Mouse (Mus musculus): ENCODE data around the gene Sqstm1.
A peak's percentile ranks its signal among the peaks of the same experiment; 100 is the strongest.

Sqstm1 gene

DNA sequence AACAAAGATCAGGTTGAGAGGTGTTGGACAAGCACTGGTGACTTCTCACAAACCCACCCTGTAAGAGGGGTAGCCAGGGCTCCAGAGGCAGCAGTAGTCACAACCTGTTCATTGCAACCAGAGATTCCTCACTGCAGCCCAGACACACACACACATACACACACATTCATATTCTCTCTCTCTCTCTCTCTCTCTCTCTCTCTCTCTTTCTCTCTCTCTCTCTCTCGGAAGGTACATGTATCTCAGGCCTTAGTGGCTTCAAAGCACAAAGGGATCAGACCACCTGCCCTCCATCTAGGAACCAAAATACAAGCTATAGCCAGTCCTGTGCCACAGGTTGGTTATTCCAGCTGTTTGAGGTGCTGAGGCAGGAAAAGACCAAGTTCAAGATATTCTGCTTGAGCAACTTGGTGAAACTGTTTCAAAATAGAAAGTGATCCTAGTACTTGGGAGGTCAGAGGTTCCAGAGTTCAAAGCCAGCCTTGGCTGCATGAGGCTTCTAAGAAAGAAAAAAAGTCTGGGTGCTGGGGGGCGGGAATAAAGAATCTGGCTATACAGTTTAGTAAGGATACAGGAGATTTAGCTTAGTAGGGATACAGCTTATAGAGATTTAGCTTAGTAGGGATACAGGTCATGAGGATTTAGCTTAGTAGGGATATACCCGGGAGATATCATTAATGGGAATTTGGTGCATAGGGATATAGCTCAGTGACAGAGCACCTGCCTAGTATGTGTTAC lies 864 bp upstream of the Sqstm1 start:
- no peak for DNase-seq (ENCODE audit: low spot score)

DNA sequence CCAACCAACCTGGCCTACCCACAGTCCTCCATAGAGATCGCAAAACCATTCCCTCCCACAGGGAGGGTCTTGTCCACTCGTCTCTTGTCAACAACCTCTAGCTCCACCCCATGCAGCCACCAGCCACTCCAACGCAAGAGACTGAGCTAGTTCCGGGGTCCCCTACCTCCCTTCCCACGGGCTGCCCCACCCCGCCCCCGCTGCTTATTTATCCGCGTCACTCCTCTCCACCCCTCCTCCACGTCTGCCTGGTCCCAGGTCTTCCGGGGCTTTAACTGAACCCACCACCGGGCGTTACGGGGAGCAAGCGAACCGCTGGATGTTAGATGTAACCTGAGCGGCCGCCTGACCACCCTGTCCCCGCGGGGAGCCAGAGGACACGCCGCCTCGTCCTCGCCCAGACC lies 524 bp downstream of the Sqstm1 start:
- peak; percentile 82 for DNase-seq (ENCODE audit: low spot score)

DNA sequence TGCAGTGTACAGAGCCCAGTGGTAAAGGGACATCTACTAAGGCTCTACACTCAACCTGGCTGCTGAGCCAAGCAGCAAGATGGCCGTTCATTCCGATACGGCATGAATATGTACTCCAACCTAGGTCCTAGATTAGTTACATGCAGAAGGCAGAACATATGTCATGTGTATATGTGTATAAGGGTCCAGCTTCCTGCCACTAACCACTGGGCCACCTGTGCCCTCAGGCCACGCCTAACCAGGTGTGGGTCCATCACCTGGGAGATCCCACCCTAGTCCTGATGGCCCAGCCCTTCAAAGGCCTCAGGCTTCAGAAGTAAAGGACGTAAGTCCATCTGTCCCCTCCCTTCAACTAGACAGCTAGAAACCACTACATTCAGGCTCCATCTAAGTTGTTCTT lies 2.6 kb downstream of the Sqstm1 start:
- no peak for DNase-seq (ENCODE audit: low spot score)

DNA sequence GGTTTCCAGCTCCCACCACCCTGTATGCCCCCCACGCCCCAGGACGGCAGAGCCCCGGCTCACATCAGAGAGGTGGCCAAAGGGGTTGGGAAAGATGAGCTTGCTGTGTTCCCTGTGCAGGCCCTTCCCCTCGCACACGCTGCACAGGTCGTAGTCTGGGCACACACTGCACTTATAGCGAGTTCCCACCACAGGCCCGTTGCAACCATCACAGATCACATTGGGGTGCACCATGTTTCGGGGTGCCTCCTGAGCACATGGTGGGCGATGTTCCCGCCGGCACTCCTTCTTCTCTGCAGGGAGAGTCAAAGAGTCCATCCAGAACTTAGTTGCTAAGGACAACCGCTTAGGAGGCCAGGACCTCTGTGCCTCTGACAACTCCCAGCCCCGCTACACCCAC lies 3.3 kb downstream of the Sqstm1 start:
- DNase-seq (ENCODE audit: low spot score), result no peak

DNA sequence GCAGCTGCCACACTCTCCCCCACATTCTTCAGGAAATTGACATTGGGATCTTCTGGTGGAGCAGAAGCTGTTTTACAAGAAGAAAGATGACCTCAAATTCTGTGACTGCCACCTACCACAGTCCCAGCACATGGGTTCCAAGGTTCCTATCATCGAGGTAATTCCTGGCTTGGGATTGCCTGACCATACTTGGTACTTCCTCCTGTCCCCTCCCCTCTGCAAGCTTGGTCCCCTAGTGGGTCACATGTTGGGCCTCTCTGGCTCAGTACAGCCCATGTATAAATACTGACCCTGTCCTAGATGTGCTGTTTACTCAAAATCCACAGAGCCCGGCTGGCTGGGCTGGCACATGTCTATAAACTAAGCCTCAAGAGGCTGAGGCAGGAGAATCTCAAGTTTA lies 4.6 kb downstream of the Sqstm1 start:
- no peak for DNase-seq (ENCODE audit: low spot score)

DNA sequence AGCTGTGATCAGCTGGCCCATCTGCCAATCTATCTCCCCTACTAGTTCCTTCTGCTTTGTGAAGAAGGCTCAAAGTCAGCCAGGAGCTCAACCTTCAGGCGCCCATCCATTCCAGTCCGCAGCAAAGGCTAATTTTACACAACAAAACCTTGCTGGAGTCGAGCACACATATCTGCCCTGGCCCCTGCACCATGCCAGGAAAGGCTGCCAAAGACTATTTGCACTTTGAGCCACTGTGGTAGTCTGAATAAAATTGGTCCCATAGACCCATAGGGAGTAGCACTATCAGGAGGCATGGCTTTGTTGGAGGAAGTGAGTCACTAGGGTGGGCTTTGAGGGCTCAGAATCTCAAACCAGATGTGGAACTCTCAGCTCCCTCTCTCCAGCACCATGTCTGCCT lies 5.2 kb downstream of the Sqstm1 start:
- no peak for DNase-seq (ENCODE audit: low spot score)

DNA sequence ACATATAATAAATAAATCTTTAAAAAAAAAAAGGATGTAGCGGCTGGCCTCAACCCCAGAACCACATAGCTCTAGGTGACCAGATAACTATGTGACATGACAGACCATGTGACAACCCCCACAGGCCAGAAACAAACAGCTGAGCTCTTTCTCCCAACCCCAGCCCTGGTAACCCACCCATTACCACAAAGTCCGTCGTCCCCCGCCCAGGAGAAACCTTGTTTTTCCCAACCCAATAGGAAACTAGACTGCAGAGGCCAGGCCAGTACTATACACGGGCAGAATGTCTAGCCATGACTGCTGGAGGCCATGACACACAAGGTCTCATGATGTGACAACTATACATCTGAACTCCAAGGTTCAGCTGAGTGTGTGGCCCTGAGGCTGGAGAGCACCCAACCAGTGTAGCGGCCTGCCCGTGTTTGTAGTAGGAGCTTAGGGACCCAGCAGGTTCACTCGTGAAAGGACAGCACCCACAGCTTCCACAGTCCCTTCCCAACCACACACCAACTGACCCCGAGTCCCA lies 7.3 kb downstream of the Sqstm1 start:
- DNase-seq (ENCODE audit: low spot score), result no peak

DNA sequence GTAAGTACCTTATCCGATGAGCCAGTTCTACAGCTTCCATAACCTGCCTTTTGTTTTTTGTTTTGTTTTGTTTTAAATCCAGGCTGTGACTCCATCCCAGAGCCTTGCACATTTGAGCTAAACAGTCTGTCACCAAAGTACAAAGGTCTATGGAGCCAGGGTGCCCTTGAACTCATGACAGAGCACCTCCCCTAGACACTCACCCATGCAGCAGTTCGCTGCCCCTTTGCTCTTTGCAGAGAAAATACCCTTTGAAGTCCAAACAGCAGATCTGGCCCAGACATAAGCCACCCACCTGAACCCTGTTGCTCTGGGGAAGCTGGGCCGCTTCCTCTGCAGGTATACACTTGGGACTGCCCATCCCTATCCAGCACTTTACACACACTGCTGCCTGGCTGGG lies 9.0 kb downstream of the Sqstm1 start:
- no peak for DNase-seq (ENCODE audit: low spot score)

DNA sequence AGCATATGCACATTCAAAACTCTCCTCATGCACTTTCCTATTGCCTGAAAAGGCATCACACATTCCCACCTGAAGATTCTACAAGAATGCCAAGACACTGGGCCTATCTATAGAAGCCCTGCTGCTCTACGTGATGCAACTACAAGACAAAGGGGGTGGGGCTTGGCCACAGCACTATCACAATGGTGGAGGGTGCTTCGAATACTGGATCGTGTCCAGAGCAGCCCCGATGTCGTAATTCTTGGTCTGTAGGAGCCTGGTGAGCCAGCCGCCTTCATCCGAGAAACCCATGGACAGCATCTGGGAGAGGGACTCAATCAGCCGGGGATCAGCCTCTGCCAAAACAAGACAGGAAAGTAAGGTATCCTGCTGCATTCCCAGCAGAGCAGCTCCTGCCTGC lies 10.0 kb downstream of the Sqstm1 start:
- no peak for DNase-seq (ENCODE audit: low spot score)

DNA sequence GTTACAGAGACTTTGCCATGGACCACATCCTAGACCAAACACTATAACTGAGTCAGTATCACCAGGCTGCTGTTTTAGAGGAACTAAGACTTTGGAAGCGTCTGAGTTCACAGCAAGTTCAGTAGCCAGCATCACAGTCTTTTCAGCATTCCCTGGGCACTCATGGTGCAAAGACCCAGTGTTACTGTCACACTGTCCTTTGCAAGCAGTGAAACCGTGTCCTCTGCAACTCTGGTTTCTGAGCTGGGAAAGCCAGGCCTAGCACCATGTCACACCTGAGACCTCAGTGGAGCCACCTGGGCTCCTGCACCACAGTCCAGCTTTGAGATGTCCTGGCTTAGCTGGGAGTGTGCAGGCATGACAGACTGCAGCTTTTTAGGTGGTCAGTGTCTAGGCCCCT lies 11.7 kb downstream of the Sqstm1 start:
- no peak for DNase-seq (ENCODE audit: low spot score)

DNA sequence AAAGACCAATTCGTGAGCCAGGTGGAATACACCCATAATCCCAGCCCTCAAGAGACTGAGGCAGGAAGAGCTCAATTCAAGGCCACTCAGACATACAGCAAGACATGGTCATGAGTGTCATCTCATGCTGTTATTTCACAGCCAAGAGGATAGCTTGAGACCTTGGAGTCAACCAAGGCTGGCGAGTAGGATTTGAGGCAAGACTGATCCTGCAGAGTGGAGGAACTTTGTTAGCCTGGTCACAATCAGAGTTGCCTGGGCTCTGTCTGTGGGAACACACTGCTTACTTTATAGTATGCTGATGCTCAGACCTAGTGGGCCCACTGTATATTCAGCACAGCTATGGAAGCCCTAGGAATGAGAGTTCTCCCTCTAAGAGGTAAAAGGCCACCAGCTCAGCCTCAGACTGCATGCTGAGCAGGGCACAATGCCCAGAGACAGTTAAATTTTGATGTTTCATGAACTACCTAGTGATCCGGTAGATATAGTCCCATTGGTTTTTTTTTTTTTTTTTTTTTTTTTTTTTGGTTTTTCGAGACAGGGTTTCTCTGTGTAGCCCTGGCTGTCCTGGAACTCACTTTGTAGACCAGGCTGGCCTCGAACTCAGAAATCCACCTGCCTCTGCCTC lies 12.3 kb downstream of the Sqstm1 start:
- no peak for DNase-seq (ENCODE audit: low spot score)

DNA sequence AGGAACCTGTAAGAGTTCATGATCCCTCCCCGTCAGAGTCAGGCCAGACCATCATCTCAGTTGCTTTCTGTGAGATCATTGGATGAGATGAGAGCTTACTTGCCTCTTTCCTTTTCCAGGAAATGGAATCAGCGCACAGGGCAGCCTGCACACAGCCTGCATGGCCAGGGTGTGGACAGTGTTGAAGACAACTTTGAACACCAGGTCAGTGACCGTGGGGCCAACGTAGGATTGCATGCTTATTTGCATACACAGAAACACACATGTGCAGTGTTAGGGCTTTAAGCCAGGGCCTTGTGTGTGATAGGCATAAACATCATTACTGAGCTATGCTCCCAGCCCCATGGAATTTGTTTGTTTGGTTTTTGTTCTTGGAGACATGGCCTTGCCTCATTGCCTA lies 13.1 kb downstream of the Sqstm1 start:
- DNase-seq (ENCODE audit: low spot score), result no peak

DNA sequence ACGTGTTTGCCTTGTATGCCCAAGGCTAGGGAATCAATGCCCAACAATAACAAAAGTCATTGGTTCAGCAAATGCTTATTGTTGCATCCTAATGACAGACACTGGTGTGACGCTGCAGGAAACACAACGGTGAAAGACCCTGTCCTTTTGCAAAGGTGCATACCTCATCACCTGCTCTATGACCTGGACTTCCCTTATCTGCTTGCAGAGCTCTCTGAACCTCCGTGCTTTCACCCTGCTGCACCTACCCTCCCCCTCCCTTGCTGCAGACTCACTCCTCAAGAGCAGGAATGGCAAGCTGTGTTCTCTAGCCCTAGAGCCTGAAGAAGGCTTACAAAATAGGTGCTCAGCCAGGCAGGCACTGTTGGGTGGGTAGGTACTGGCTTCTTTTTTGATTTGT lies 15.8 kb downstream of the Sqstm1 start:
- DNase-seq (ENCODE audit: low spot score), result no peak

DNA sequence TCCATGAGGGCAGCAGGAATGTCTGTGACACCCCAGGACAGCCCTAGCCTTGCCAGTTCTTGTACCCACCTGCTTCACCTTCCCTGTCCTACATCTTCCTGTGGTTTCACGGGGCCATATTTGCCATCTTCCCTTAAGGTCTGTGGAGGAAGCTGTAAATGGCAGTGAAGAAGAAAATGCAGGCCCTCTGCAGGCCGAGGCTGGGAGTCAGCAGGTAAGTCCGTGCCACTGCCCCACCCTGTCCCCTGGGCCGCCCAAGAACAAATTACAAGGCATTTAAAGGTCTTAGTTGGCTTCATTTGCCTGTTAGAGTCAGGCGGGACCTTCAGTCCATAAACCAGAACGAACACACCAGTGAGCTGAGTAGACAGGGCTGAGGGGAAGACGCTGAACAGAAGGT lies 16.6 kb downstream of the Sqstm1 start:
- DNase-seq (ENCODE audit: low spot score), result no peak

DNA sequence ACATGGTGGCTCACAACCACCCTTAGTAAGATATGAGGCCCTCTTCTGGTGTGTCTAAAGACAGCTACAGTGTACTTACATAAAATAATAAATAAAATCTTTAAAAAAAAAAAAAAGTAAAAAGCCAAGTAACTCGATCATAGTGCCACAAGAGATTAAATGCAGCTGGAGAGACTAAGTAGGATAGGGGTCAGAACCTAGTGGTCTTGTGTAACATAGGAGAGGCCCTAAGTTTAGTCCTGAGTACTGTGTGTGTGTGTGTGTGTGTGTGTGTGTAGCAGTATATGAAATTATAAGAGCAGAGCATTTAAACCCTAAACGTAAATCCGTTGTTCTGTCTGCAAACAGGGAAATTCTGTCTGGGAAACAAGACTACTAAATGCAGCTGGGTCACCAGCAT lies 18.3 kb downstream of the Sqstm1 start:
- no peak for DNase-seq (ENCODE audit: low spot score)

DNA sequence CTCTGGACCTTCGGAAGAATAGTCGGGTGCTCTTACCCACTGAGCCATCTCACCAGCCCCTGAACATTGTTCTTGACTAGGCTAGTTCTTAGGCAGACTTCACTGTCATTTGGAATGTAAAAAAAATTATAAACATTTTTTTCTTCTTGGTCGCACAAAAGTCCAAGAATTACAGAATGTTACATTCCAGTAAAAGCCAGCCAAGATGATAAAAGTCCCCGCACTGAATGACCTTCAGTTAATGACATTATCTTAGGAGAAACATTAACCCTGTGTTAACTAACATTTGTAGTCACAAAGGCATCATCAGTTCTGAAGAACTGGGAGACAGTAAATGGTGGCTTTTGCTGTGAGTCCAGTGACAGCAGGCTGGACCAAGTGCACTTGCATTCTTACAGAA lies 20.3 kb downstream of the Sqstm1 start:
- DNase-seq (ENCODE audit: low spot score), result no peak

DNA sequence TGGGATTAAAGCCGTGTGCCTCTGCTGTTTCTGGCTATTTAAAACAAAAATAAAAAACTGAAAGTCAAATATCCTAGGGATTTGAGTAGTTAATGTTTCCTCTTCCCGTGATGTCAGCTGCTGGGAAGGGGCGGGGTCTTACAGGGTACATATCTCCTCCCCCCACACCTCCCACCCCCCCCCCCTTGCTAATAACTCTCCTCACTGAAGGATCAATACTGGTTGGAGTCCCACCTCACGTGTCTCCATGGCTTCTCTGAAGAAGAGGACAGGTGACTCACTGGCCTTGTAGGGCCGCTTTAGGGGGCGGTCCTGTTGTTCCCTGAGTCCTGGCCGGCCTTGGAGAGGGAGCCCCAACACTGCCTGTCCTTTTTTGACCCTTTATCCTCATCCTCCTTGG lies 21.9 kb downstream of the Sqstm1 start:
- no peak for DNase-seq (ENCODE audit: low spot score)

DNA sequence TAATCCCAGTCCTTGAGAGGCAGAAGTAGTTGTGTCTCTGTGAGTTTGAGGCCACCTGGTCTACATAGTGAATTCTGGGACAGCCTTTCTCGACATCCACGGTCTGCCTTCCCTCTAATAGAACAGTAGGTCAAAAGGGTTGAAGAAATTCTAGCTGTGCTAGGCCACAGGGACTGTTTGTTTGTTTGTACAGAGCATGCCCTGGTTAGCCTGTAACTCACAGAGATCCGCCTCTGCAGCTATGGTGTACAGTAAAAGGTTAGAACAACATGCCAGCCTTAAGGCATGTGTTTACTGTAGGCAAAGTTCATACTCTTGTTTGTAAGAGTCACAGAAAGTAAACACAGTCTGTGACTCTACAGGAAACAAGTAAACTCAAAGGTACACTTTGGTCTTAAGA lies 25.8 kb downstream of the Sqstm1 start:
- no peak for DNase-seq (ENCODE audit: low spot score)

DNA sequence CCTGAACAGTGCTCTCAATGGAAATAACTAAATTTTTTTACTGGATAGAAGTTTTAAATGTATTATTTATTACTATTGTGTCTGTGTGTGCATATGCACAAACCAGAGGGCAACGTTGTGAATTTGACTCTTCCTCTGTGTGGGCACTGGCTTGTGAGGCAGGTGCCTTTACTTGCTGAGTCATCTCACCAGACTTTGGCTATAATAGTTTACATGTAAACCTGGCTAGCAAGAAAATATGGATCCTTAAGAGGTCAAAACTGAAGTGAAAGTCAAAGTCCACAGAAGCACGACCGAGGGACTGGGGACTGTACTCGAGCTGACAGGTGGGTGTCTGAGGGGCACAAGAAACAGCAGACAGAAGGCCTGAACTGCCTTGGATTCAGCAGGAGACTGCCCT lies 27.9 kb downstream of the Sqstm1 start:
- no peak for DNase-seq (ENCODE audit: low spot score)

DNA sequence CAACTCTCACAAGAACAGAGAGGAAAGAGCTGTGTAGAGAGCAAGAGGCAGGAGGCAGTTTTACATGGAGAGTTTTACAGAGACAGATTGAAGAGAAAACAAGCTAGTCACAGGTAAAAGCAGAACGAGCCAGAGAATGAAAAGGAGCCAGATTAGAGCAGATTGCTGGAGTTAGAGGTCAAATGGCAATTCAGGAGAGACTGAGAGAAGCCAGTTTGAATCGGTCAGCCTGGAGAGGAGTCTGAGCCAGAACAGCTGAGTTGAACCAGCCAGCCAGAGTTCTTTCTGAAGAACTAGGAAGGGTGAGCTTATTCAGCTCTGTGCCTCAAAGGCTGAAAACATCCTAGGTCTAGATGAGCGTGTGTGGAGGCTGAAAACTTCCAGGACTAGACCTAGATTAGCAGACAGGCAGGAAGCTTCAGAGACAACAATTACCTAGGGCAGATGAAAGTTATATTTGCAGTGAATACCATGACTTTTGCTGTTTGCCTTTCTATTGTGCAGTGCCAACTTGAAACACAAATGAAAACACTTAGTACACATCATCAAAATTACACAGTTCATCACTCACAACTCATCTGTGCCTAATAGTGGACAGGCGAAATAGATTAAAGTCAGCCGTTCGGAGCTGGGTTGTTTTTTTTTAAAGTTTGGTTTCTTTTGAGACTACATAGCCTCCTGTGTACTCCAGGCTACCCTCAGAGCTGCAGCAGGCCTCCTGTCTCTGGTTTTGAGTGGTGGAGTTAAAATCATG lies 30.0 kb downstream of the Sqstm1 start:
- no peak for DNase-seq (ENCODE audit: low spot score)

DNA sequence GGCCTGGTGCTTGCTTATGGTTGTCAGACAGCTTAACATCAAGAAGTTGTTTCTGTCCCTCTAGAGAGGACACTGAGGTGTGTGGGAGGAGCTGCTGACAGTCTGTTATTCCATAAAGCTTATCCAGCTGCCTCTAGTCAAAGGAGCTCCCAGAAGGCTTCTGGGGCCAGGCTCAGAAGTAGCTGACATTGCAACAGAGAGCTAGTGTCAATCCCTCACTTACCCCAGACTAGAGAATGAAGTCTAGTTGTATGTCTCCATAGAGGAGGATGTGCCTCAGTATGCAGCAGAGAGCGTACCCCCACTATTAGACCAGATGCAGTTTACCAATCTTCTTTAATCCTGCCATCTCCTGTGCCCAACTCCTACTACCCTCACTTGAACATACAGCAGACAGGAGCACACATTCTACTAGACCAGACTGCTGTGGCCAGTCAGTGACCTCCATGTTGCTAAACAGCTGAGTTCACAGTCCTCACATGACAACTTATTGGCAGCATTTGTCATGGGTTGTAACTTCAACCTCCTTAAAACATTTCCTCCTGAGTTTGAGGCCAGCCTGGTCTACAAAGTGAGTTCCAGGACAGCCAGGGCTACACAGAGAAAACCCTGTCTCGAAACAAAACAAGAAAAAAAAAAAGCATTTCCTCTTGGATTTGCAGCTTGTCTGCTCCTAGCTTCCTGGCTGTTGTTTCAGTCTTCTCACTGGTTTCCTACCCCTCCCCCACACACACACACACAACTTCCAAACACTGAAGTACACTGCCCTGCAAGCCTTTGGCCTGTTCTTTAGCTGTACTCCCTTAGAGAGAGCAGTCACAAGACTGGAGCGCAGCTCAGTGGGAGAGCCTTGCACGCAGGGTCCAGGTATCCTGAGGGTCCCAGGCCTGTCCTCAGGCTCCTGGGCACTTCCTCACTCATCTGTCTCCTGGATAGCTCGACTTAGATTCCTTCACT lies 31.8 kb downstream of the Sqstm1 start:
- DNase-seq (ENCODE audit: low spot score), result no peak

DNA sequence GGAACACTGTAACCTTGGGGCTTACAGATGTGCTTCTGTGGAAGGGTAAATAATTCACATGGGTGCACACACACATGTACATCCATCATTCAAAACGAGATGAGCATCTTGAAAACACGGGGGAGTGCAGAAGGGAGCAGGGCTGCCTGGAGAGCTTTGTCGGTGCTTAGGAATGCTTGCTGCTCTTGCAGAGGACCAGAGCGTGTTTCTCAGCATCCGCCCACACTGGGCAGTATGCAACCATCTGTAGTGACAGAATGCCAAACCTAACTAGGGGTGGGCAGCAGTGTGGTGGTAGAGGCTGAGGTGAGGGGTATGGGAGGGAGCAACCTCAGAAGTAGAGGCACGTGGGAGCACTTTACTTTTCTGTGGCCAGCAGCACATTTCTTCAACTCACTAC lies 33.5 kb downstream of the Sqstm1 start:
- no peak for DNase-seq (ENCODE audit: low spot score)
